Mouse (Mus musculus): ENCODE results near the gene Gapvd1.

DNA sequence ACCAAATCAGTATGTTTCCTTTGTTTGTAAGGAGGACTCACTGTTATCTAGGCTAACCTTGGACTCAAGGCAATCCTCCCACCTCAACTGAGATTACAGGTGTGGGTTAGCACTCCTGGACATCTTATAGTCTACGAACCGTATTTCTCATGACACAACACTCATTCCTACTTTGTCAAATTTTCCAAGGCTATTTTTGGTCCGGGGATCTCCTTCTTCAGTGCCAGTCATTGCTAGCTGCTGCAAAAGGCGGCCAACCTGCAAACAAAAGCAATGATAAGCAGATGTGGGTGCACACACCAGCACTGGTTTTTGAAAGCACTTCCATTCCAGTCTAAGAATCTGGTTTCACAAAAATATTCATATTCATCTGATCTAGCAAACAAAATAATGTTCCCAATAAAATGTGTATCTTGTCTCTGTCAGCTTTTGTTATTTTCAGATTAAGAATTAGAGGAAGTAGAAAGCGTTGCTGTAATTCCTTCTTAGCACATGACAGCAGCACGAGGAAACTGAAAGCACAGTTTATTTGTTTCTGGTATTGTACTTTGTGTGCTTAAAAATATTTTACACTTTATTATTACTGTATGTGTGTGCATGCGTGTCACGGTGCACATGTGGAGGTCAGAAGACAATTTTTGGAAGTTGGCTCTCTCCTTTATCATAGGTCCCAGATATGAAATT is 27.8 kb downstream of the Gapvd1 start:
- TF ChIP-seq CTCF (conservative IDR thresholded peaks at IDR 0.05; ENCODE audit: low read length), result no peak
- TF ChIP-seq NANOG (IDR thresholded peaks at IDR 0.05; ENCODE audit: borderline replicate concordance, low read length), result no peak
- no peak for TF ChIP-seq POU5F1 (IDR thresholded peaks at IDR 0.05; ENCODE audit: borderline replicate concordance, low read length)

All from E14TG2a.4 (cell line).